ENCODE assay signal across 7 mouse cellular contexts in genomic region chr14:53634320-53634979, GRCm38 (mm10).
DNase-seq lines count a peak whose midpoint lies in the region; ATAC-seq lines count a peak whose summit lies in the region.
"Not testable (repeated sequence)": the region's sequence is repeated elsewhere in the genome, so short reads cannot be mapped to it uniquely, and the experiment has no call there.

No protein-coding gene starts in this region.

- not testable (repeated sequence) for H3K9me3 ChIP-seq in liver, embryonic 13.5 days (replicated peaks)

- H3K36me3 ChIP-seq in liver, embryonic 13.5 days: not testable (repeated sequence)

- H3K4me2 ChIP-seq in liver, embryonic 13.5 days: not testable (repeated sequence)

- not testable (repeated sequence) for H3K9ac ChIP-seq in liver, embryonic 13.5 days

- H3K4me3 ChIP-seq in liver, embryonic 13.5 days (replicated peaks): not testable (repeated sequence)

- H3K27ac ChIP-seq in liver, embryonic 13.5 days: not testable (repeated sequence)

- ATAC-seq in hematopoietic stem cell, adult 5-6 weeks (replicated peaks in 1 of 2; ENCODE audit: insufficient read depth in 1 of 2, low FRiP score in 2 of 2, low TSS enrichment in 1 of 2, low read depth in 1 of 2, poor library complexity in 2 of 2, severe bottlenecking in 2 of 2): peak; percentile 21 to 37; a peak in 1 of 4 replicates
- ATAC-seq in liver, embryonic 13.5 days (ENCODE audit: low read depth): not testable (repeated sequence)
- peak; percentile 58 for ATAC-seq in megakaryocyte progenitor cell, adult 5-6 weeks (replicated peaks; ENCODE audit: poor library complexity)

- H3K27me3 ChIP-seq in liver, embryonic 13.5 days: not testable (repeated sequence)

- DNase-seq in CD4-positive helper T cell, adult 2 months (ENCODE audit: low read depth, low spot score): peak; percentile 8
- DNase-seq in c-Kit-positive CD71-positive TER-119-positive erythroid progenitor cells, embryonic 14.5 days (ENCODE audit: low spot score): peak; percentile 55
- DNase-seq in liver, embryonic 13.5 days: peak; percentile 44
- peak; percentile 39 for DNase-seq in naive thymus-derived CD4-positive, alpha-beta T cell, adult 2 months (ENCODE audit: low read depth)
- peak; percentile 14 to 15 for DNase-seq in thymus, postnatal 36 days

- not testable (repeated sequence) for H3K4me1 ChIP-seq in liver, embryonic 13.5 days (replicated peaks)

- 21% methylated on average over 5 of the region's 5 CpGs for WGBS in liver, embryonic 13.5 days (ENCODE audit: insufficient replicate concordance)
